Mouse (Mus musculus) left cerebral cortex, adult 11 months (tissue): ENCODE data around the gene Sirt4.
A peak's percentile ranks its signal among the peaks of the same experiment; 100 is the strongest.

Experiments used
- DNase-seq: peaks from one replicate; pipeline ENCODE4 v3.0.0; 2022; ENCODE audit warnings: low spot score

Gene Sirt4

GRCm38 (mm10) chr5:115491771-115492322 lies 7.3 kb upstream of the Sirt4 start:
- DNase-seq, result no peak

DNA sequence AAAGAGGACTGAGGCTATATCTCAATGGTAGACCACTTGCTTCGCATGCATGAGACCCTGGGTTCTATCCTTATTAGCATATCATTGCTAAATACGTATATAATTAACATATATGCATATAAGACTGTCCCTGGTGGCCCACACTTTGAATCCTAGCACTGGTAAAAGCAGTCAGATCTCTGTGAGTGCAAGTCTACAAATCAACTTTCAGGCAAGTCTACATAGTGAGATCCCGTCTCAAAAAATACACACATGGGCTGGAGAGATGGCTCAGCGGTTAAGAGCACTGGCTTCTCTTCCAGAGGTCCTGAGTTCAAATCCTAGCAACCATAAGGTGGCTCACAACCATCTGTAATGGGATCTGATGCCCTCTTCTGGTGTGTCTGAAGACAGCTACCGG lies 6.6 kb upstream of the Sirt4 start:
- DNase-seq, result no peak

DNA sequence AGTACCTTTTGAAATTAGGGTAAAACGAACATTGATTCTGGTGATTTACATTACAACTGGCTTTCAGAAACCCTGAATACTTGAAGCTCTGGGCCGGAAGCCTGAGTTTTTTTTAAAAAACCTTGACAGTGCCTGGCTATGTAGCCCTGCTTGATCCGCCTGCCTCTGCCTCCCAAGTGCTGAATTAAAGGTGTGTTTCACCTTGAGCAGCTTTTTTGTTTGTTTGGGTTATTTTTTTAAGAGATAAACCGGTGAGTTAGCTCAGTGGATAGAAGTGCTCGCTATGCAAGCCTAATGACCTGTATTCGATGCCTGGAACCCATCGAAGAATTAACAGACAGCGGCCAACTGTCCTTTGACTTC lies 6.1 kb upstream of the Sirt4 start:
- DNase-seq, result no peak

DNA sequence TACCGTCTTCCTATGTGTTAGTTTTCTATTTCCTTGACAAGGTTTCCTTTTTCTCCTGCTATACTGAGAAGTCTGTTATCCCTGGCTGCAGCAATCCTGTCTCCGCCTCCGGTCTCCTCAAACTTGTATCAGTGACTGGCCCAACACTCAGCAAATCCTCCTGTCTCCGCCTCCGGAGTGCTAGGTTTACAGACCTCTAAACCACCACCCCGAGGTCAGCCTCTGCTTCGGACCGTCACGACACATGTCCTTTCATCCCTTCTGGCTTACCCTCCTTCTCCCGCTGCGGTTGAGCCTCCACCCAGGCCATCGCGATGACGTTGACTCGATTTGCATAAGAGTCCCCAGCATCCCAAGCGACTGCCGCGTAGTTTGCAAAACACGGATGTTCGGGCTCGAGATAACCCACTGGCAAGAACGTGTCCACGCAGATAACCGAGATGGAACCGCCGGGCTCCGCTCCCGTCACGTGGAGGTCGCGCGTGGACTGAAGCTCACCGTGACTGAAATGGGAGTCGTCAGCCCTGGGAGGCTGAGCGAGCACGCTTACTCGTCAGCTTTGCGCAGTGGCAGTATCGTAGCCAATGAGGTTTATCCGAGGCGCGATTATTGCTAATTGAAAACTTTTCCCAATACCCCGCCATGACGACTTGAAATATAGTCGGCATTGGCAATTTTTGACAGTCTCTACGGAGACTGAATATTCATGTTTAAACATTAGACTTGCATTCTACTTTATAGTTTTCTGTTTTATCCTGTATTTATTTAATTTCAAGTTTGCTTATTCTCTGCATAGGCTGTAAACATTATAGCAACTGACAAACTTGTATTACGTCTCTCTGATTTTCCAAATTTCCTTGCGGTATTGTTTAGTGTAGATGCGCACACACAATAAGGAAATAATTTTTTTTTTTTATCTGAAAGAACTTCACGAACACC lies 5.4 kb upstream of the Sirt4 start:
- DNase-seq, result peak; percentile 82

DNA sequence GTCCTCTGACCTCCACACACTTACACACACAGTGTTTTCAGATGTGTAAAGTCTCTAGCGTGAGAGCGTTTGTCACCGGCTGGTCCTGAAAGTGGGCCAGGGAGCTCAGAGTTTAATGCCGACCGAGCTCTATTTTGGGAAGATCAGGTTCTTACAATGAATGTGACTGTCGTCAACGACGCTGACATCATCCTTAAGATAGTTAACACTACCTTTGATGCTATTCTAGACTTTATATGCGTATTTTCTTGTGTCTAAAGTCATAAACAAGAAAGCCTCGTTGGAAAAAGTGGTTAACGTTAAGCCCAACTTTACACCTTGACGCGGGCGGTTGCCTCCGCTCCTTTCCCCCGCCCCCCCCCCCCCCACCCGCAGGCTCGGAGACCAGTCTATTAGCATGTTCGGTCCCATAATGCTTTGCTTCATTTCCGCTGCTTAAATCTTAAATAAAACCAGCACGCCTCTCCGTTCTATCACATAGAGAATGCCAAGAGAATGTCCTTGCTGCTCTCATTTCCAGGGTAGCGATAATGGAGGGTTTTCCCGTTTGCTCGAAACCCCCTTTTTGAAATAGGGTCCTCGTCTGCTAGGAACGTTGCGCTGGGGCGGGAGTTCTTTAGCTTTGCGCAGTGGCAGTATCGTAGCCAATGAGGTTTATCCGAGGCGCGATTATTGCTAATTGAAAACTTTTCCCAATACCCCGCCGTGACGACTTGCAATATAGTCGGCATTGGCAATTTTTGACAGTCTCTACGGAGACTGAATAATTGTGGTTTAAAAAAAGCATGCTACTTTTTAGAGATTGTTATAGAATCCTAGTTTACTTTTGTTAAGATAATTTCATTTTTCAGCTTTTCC lies 4.5 kb upstream of the Sirt4 start:
- peak; percentile 81 for DNase-seq

DNA sequence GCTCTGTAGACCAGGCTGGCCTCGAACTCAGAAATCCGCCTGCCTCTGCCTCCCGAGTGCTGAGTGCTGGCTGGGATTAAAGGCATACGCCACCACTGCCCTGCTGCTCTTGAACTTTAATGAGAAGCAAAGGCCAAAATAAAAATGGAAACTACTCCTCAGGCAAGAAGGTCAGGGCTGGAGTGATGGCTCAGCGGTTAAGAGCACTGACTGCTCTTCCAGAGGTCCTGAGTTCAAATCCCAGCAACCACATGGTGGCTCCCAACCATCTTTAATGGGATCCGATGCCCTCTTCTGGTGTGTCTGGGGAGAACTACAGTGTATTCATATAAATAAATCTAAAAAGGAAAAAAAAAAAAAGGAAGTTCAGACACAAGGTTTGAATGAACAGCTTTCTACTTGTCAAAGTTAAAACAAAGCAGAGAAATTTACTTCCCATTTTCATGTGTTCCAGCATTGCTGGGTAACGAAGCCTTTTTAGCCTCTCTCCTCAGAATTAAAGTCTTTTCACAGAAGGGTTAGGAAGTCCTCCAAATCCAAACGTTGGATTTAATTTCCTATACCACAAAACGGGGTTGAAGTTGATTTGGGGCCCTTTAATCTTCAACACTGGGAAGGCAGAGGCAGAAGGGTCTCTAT lies 3.5 kb upstream of the Sirt4 start:
- no peak for DNase-seq

GRCm38 (mm10) chr5:115487353-115487752 lies 2.8 kb upstream of the Sirt4 start:
- no peak for DNase-seq

GRCm38 (mm10) chr5:115486726-115487125 lies 2.2 kb upstream of the Sirt4 start:
- no peak for DNase-seq

- DNase-seq, result no peak
Observed at GRCm38 (mm10) chr5:115485489-115486205, 1.1 kb upstream of the Sirt4 start.

DNA sequence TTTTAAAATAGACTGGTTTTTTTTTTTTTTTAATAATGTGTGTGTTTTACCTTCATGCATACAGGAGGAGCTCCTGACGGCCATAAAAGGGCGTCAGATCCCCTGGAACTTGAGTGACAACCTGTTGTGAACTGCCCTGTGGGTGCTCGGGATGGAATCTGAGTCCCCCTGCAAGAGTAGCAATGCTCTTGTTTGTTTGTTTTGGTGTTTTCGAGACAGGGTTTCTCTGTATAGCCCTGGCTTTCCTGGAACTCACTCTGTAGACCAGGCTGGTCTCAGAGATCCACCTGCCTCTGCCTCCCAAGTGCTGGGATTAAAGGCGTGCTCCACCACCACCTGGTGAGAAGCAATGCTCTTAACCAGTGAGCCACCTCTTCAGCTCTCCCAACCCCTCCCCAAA lies 471 bp upstream of the Sirt4 start:
- no peak for DNase-seq

DNA sequence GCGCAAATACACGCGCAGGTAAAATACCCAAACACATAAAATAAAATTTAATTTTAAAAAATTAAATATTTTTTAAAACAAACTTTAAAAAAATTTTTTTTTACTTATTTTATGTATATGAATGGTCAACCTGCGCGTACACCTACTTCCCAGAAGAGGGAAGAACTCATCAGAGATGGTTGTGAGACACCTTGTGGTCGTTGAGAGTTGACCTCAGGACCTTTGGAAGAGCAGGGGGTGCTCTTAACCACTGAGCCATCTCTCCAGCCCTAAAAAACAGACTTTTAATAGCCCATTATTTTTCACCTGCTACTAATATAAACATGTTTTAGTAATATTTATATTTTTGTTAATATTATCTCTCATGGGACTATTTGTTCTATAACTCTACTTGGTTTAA lies 1.1 kb downstream of the Sirt4 start:
- DNase-seq, result no peak

DNA sequence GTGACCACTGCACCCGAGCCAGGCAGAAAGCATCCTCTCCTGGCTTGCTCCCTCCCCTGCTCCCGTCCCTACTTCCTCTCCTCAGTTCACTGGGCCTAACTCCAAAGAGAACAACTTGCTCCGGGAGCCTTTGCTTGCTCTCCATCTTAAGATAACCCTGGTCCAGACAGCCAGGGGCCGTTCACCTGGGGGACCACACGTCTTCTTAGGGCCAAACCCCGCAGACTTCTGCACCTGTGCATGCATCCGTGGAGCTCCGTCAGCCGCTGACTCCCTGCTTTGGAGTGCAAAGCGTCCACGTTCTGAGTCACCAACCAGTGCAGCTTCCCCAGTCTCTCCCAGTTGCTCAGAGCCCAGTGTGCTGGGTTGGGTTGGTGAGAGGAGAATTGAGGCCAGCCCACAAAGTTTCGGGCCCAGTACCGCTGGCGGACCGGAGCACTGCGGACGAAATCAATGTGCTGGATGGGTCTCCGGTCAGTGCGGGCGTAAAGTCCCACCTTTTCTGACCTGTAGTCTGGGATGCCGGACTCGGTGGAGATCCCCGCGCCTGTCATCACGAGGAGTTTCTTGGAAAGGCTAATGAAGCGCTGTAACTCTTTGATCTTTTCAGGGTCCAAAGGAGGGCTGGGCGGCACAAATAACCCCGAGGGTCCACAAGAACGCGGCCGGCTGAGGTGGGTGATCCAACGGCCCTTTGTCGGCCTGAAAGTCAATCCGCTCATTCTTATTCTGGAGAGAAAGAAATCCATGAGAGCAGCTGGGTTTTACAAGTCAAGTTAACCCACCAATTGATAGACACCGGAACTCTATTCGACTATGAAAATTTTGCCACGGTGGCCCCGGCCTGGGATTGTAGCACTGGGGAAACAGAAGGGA lies 1.9 kb downstream of the Sirt4 start:
- no peak for DNase-seq

- DNase-seq, result no peak
Observed at GRCm38 (mm10) chr5:115480101-115480500, 4.4 kb downstream of the Sirt4 start.

- no peak for DNase-seq
Observed at GRCm38 (mm10) chr5:115479561-115479960, 5.0 kb downstream of the Sirt4 start.

- no peak for DNase-seq
Observed at GRCm38 (mm10) chr5:115476107-115476727, 8.3 kb downstream of the Sirt4 start.

GRCm38 (mm10) chr5:115475337-115476106 lies 9.0 kb downstream of the Sirt4 start:
- no peak for DNase-seq

GRCm38 (mm10) chr5:115474174-115474828 lies 10.2 kb downstream of the Sirt4 start:
- no peak for DNase-seq

DNA sequence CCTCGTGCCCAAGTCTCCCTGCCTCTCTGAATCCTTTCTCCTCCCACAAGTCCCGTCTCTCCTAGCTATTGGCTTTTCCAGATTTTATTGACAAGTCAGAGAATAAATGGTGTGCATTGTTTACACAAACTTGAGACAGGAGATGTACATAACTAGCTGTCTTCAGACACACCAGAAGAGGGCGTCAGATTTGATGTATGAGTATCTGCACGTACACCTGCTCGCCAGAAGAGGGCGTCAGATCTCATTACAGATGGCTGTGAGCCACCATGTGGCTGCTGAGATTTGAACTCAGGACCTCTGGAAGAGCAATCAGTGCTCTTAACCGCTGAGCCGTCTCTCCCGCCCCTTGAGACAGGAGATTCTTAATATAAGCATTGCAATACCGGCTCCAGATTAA lies 11.3 kb downstream of the Sirt4 start:
- no peak for DNase-seq
